Mouse (Mus musculus) intestine, embryonic 15.5 days (tissue): ENCODE data around the gene March4. TPM values are rescaled to one million over a fixed set of nuclear protein-coding genes. Genes with fewer than 3 reads are reported as not detected.

Experiments used
- ATAC-seq: fragments of 200-750 bp; cut with Nextera tagmentation; 2 replicates; pipeline ENCODE4 v1.8.0; 2017; ENCODE audit warnings: moderate TSS enrichment, moderate library complexity
- H3K27ac ChIP-seq: fragments of 300-500 bp; sonication (generic); 2 replicates; pipeline ENCODE4 v1.5.1; 2015; ENCODE audit warnings: mild to moderate bottlenecking, inconsistent platforms
- H3K27me3 ChIP-seq: fragments of 300-500 bp; sonication (generic); replicated peaks from 2 replicates; pipeline ENCODE4 v1.6.1; 2015; ENCODE audit warnings: inconsistent platforms
- H3K36me3 ChIP-seq: fragments of 300-500 bp; sonication (generic); 2 replicates; pipeline ENCODE4 v1.6.1; 2015; ENCODE audit warnings: inconsistent platforms
- H3K4me1 ChIP-seq: fragments of 300-500 bp; sonication (generic); replicated peaks from 2 replicates; pipeline ENCODE4 v1.6.1; 2015; ENCODE audit warnings: inconsistent platforms
- H3K4me2 ChIP-seq: fragments of 300-500 bp; sonication (generic); replicated peaks from 2 replicates; pipeline ENCODE4 v1.6.1; 2015; ENCODE audit warnings: mild to moderate bottlenecking, inconsistent platforms
- H3K4me3 ChIP-seq: fragments of 300-500 bp; sonication (generic); replicated peaks from 2 replicates; pipeline ENCODE4 v1.5.1; 2015; ENCODE audit warnings: inconsistent platforms
- H3K9ac ChIP-seq: fragments of 300-500 bp; sonication (generic); 2 replicates; pipeline ENCODE4 v1.6.1; 2015; ENCODE audit warnings: inconsistent platforms
- H3K9me3 ChIP-seq: fragments of 300-500 bp; sonication (generic); 2 replicates; pipeline ENCODE4 v1.6.1; 2016; ENCODE audit warnings: inconsistent platforms
- WGBS: fragments of 180-500 bp; shearing (Covaris S2); methylation state at CpG from one replicate; pipeline ENCODE4 v1.1.7; 2015; 5-methylcytosine and 5-hydroxymethylcytosine counted together
- polyA plus RNA-seq: library from polyadenylated mRNA; unstranded; fragments of >200 nt; fragmentation: Nextera tagmentation; extraction: Ambion mirVana; gene quantifications from 2 replicates; pipeline ENCODE4 v1.2.1, GENCODE M21; 2015

March4 gene
- polyA plus RNA-seq, 1 experiment from 2014 or later = 0.38 TPM

DNA sequence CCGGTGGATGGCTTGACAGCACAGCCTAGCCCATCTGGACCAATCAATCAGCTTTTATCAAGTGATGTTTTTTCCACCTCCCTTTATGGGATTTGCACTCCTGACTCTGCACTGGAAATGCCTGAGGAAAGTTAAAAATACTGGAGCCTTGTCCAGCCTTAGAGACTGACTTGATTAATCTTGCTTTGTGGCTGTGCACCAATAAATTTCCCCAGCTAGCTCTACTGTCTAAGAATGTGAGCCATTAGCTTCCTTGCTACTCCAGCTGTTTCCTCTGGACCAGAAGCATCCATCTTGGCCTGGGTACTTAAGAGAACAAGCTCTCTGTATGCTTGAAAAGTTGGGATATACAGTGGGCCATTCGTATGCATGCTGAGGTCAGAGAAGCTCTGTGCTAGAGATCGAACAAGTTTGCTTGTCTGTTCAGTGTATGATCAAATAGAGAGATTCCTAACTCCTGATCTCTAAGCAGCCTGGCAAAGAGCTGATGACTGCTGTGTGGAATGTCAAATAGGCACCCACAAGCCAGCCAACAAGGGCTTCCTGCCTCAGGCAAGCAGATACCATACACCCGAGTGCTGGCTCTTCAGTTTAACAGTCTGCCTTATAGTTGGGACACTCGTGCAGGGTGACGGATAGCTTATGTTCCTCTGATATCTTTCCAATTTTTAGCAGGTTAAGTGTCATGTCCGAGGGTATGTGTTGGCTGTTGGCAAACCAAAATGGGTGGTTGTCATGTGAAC, 25.8 kb downstream of the March4 start:
- Histone ChIP-seq H3K4me2 (no peak overlapping the region), H3K4me1 (no peaks in the 10 kb centered on the region), H3K9ac (no peak overlapping the region), H3K27me3 (no peaks in the 10 kb centered on the region), H3K4me3 (no peak overlapping the region), H3K9me3 (no peaks in the 10 kb centered on the region), H3K27ac (no peak overlapping the region), H3K36me3 (no peaks in the 10 kb centered on the region)
- ATAC-seq = no peak
- WGBS = 54% methylated on average over 7 of the region's 7 CpGs

DNA sequence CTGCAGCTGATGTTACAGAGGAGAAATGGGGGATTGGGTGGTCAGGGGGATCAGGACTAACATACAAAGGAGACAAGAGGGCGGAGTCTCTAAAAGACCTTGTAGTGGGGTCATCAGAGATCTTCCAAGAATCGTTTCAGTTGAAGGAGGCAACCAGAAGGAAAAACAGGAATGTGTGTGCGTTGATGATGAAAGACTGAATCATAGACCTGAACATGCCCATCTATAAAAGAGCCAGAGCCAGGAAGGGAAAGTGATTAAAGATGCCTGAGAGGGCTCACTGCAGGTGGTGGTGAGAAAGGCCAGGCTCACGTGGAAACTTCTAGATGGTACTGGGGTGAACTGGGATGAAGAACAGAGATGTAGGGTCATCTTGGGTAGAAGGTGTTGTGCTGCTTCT, 27.2 kb downstream of the March4 start:
- Histone ChIP-seq H3K36me3 (no peaks in the 10 kb centered on the region), H3K4me1 (no peaks in the 10 kb centered on the region), H3K9ac (no peak overlapping the region), H3K9me3 (no peaks in the 10 kb centered on the region), H3K27ac (no peak overlapping the region), H3K4me2 (no peak overlapping the region), H3K27me3 (no peaks in the 10 kb centered on the region), H3K4me3 (no peak overlapping the region)
- ATAC-seq = no peak
- WGBS = 80% methylated on average over 4 of the region's 4 CpGs

DNA sequence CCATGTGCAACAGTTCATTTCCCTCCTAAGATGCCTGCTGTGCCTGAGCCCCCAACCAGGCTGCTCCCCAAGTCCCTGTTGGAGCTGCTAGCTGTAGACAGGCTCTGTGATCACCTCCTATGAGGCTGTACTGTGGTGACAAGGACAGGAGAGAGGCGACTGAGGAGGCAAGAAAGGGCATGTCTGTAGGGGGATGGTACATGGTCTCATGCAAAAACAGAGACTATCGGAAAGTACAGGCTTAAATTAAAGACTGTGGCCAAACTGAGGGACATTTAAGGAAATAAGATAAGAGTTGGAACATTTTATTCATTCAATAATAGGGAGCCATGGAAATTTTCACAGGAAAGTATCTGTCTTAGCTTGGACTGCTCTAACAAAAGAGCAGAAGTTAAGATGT, 29.1 kb downstream of the March4 start:
- H3K9me3 ChIP-seq = no peaks in the 10 kb centered on the region
- H3K36me3 ChIP-seq = no peaks in the 10 kb centered on the region
- no peak overlapping the region for H3K9ac ChIP-seq
- no peaks in the 10 kb centered on the region for H3K27me3 ChIP-seq
- H3K4me2 ChIP-seq = no peak overlapping the region
- 66% methylated on average over 2 of the region's 2 CpGs for WGBS
- H3K27ac ChIP-seq = no peak overlapping the region
- no peak overlapping the region for H3K4me3 ChIP-seq
- ATAC-seq = no peak
- H3K4me1 ChIP-seq = no peaks in the 10 kb centered on the region

DNA sequence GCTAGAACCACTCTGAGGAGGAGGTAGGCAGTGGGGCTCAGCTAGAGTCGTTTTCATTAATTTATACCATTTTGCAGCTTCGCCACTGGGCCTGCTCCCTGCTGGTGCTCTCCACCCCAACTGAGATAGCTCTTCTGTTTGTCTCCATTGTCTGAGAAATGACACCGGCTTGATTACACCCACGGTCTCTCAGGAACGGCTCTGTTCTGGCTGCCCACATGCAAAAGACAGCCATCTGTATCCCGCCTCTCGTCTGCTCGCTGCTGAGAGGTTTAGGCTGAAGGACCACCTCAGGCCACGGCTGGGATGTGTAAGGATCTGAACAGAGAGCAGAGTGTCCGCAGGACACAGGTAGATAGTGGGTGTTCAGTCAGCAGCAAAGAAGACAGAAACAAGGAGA, 30.5 kb downstream of the March4 start:
- Histone ChIP-seq H3K4me1 (no peaks in the 10 kb centered on the region), H3K9me3 (no peaks in the 10 kb centered on the region), H3K27me3 (no peaks in the 10 kb centered on the region), H3K4me3 (no peak overlapping the region), H3K9ac (no peak overlapping the region), H3K36me3 (no peaks in the 10 kb centered on the region), H3K4me2 (no peak overlapping the region), H3K27ac (no peak overlapping the region)
- 48% methylated on average over 10 of the region's 10 CpGs for WGBS
- ATAC-seq = no peak

DNA sequence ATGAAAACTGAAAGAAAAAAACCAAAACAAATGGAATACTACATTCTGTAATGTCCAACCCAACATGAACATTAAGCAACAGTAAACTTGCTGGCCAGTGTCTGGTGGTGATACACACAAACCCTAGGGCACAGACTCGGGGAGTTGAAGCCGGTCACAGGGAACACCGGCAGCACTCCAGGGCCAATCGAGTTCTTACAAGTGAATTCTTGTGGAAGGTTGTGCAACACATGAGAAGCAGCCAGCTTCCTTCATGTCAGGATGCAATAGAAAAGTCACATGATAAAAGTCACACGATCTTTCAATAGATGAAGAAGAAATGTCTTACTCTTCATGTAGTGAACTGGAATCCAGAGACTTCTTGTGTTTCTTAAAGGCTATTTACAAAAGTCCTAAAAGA, 39.1 kb downstream of the March4 start:
- WGBS = 90% methylated on average over 5 of the region's 5 CpGs

DNA sequence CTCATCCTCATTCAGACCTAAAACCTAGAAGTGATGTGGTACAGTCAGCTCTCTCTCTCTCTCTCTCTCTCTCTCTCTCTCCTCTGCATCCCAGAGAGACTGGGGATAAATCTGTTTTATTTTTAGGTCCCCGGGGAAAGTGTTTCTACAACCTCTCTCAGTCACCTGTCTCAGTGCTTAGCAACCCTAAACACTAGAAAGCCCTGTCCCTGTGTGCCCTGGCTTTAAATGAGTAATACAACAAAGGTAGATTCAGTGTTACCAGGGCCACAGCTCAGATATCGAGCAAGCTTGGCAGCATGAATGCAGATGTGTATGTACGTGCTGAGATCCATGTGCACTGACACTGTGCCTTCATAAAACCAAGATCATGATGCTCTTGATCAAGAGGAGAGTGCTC, 43.3 kb downstream of the March4 start:
- no peak overlapping the region for H3K9ac ChIP-seq
- no peak for ATAC-seq
- 77% methylated on average over 3 of the region's 3 CpGs for WGBS
- no peaks in the 10 kb centered on the region for H3K27me3 ChIP-seq
- H3K36me3 ChIP-seq = no peaks in the 10 kb centered on the region
- H3K27ac ChIP-seq = no peak overlapping the region
- no peaks in the 10 kb centered on the region for H3K9me3 ChIP-seq
- H3K4me1 ChIP-seq = no peaks in the 10 kb centered on the region
- H3K4me2 ChIP-seq = no peak overlapping the region
- H3K4me3 ChIP-seq = no peak overlapping the region

More for the DNA sequence above, 39.1 kb downstream of the March4 start:
- no peak for ATAC-seq
- Histone ChIP-seq H3K27me3 (no peaks in the 10 kb centered on the region), H3K4me1 (no peaks in the 10 kb centered on the region), H3K4me2 (no peak overlapping the region), H3K4me3 (no peak overlapping the region), H3K36me3 (no peaks in the 10 kb centered on the region), H3K9ac (no peak overlapping the region), H3K27ac (no peak overlapping the region), H3K9me3 (no peaks in the 10 kb centered on the region)

DNA sequence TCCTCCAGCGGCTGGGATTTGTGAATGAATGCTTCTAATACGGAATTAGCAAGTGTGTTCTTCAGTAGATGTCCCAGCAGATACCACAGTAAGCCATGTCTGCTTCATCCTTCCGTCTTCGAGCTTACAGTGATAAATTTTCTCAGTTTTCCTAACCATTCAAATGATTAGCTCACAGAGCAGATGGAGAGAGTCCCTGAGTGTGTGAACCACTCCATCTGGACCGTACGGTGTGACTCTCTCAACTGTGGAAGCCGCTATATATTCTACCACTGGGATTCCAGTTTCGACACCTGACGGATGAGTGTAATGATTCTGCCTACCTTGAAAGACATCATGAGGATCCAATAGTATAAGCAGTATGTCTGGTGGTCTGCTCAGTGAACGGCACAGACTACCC, 44.1 kb downstream of the March4 start:
- Histone ChIP-seq H3K4me3 (no peak overlapping the region), H3K9ac (no peak overlapping the region), H3K27ac (no peak overlapping the region), H3K36me3 (no peaks in the 10 kb centered on the region), H3K27me3 (no peaks in the 10 kb centered on the region), H3K4me2 (no peak overlapping the region), H3K9me3 (no peaks in the 10 kb centered on the region), H3K4me1 (no peaks in the 10 kb centered on the region)
- no peak for ATAC-seq
- WGBS = 86% methylated on average over 10 of the region's 10 CpGs

DNA sequence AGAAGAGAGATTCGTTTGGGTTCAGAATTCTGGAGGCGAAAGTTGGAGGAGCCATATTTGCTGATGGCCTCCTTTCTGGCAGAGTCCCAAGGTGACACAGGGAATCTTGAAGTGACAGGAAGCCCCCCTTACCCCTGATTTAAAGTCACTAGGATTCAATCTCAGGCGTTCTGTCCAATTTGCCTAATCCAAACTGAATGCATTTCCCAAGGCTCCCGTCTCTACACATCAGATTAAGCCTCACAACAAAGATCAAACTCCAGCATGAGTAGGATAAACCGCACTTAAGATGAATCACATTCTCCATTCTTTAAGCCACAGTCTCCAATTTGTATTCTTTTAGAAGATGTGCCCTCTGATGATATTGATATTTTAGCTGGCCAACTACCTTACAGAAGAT, 45.4 kb downstream of the March4 start:
- no peak for ATAC-seq
- Histone ChIP-seq H3K4me3 (no peak overlapping the region), H3K4me2 (no peak overlapping the region), H3K27me3 (no peaks in the 10 kb centered on the region), H3K27ac (no peak overlapping the region), H3K9me3 (no peaks in the 10 kb centered on the region), H3K4me1 (no peaks in the 10 kb centered on the region), H3K36me3 (no peaks in the 10 kb centered on the region), H3K9ac (no peak overlapping the region)
- 79% methylated on average over 5 of the region's 5 CpGs for WGBS

DNA sequence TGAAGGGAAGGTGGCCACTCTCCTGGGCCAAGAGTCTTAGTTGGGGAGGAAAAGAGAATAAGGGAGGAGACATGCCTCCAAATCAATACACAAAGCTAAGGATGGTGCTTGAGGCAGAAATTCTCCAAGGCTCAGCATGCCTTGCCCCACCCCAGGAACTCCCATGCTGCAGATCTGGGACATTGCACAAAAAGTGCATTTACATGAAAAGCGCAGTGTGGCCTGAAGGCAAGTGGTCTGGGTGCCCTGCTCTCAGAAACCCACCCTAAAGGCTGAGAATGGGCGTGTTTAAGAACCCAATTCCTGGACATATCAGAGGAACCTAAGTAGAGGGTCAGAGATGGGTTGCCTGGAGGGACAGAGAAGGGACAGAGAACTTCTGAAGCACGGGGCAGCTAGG, 45.9 kb downstream of the March4 start:
- H3K9ac ChIP-seq = no peak overlapping the region
- no peak overlapping the region for H3K27ac ChIP-seq
- no peaks in the 10 kb centered on the region for H3K9me3 ChIP-seq
- H3K4me1 ChIP-seq = no peaks in the 10 kb centered on the region
- 72% methylated on average over 3 of the region's 3 CpGs for WGBS
- H3K27me3 ChIP-seq = no peaks in the 10 kb centered on the region
- ATAC-seq = no peak
- H3K36me3 ChIP-seq = no peaks in the 10 kb centered on the region
- H3K4me2 ChIP-seq = no peak overlapping the region
- H3K4me3 ChIP-seq = no peak overlapping the region

DNA sequence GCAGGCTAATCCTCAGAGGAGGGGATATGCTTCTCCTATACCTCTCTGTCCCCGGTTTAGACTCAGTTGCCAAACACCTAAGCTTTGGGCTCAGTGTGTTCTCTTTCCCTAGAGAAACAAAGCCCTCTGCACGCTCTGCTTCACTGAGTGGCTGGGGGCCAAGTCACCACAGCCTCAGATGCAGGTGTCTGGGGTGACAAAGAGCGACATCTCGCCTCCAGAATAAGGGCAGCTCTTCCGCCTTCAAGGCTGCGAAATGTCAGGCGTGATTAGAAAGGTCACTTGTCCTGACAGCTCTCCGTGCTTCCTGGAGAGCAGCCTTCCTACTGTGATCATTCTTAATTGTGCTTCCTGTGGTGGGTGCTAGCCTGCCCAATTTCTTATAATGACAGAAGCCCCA, 46.5 kb downstream of the March4 start:
- no peaks in the 10 kb centered on the region for H3K36me3 ChIP-seq
- H3K9ac ChIP-seq = no peak overlapping the region
- no peak overlapping the region for H3K4me3 ChIP-seq
- no peaks in the 10 kb centered on the region for H3K4me1 ChIP-seq
- H3K27me3 ChIP-seq = no peaks in the 10 kb centered on the region
- no peaks in the 10 kb centered on the region for H3K9me3 ChIP-seq
- H3K4me2 ChIP-seq = no peak overlapping the region
- no peak for ATAC-seq
- H3K27ac ChIP-seq = no peak overlapping the region
- WGBS = 21% methylated on average over 8 of the region's 8 CpGs

DNA sequence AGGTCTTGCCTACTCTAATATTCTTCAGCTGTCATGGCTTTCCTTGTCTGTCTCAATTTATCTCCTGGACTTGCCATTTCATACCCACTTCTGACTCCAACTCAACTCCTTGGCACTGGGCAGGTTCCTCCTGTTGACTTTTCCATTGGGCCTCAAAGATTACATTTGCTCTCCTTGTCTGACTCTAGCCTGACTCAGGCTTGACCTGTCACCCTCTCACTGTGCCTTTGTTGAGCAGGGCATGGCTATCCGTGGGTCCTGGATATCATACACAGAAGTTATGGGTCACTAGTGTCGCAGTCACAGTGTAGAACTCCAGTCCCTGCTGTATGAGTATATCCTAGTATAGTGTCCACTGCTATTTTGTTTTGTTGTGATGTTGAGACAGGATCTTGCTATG, 60.1 kb downstream of the March4 start:
- H3K27ac ChIP-seq = no peak overlapping the region
- H3K27me3 ChIP-seq = no peaks in the 10 kb centered on the region
- no peak overlapping the region for H3K4me3 ChIP-seq
- H3K9ac ChIP-seq = no peak overlapping the region
- H3K9me3 ChIP-seq = no peaks in the 10 kb centered on the region
- no peaks in the 10 kb centered on the region for H3K36me3 ChIP-seq
- H3K4me2 ChIP-seq = no peak overlapping the region
- 84% methylated on average over 2 of the region's 2 CpGs for WGBS
- no peak for ATAC-seq
- no peaks in the 10 kb centered on the region for H3K4me1 ChIP-seq

DNA sequence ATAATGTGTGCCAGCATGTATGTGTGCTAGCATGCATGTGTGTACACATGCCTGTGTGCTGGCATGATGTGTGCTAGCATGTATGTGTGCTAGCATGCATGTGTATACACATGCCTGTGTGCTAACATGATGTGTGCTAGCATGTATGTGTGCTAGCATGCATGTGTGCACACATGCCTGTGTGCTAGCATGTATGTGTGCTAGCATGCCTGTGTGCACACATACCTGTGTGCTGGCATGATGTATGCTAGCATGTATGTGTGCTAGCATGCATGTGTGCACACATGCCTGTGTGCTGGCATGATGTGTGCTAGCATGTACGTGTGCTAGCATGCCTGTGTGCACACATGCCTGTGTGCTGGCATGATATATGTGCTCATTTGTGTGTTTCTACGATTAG, 67.7 kb downstream of the March4 start:
- no peak overlapping the region for H3K4me2 ChIP-seq
- no peaks in the 10 kb centered on the region for H3K36me3 ChIP-seq
- no peak for ATAC-seq
- H3K9me3 ChIP-seq = no peaks in the 10 kb centered on the region
- H3K9ac ChIP-seq = no peak overlapping the region
- no peaks in the 10 kb centered on the region for H3K27me3 ChIP-seq
- 85% methylated on average over 2 of the region's 2 CpGs for WGBS
- H3K27ac ChIP-seq = no peak overlapping the region
- no peak overlapping the region for H3K4me3 ChIP-seq
- no peaks in the 10 kb centered on the region for H3K4me1 ChIP-seq

DNA sequence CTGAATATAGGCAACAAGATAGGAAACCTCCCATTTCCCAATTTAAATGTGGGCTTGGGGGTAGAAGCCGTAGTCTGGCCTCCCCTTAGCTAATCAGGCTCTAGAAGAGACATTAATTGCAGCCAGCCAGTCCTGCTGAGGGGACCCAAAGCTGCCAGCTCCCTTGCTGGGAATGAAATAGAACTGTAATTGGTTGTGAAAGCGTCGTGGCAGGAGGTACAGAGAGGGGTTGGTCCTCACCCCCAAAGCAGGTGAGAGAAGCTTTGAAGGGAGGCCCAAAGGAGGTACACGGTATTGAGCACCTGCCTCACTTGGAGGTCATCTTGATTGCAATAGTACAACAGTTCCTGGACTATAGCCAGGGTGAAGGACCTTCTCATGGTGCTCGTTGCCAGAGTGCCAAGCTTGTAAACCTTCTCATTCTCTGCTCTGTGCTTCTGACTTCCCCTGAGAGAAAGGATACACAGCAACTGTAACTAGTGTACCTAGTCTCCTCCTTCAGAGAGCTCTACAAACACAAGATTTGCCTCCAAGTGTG, 68.2 kb downstream of the March4 start:
- Histone ChIP-seq H3K4me3 (no peak overlapping the region), H3K9me3 (no peaks in the 10 kb centered on the region)

More for the DNA sequence above, 68.2 kb downstream of the March4 start:
- no peaks in the 10 kb centered on the region for H3K36me3 ChIP-seq
- no peak overlapping the region for H3K4me2 ChIP-seq
- no peak overlapping the region for H3K9ac ChIP-seq
- no peak for ATAC-seq
- 60% methylated on average over 5 of the region's 5 CpGs for WGBS
- H3K4me1 ChIP-seq = no peaks in the 10 kb centered on the region
- no peaks in the 10 kb centered on the region for H3K27me3 ChIP-seq
- H3K27ac ChIP-seq = no peak overlapping the region
